Mouse (Mus musculus): ENCODE measurements at regions not wholly inside any gene's neighbourhood (a gene's known extent, or its start where the extent isn't known, plus 50 kb on each side); places are given as distances from the start of the nearest gene placed in this dataset.
"Not testable (repeated sequence)": the region's sequence is repeated elsewhere in the genome, so short reads cannot be mapped to it uniquely, and the experiment has no call there.

GRCm38 (mm10) chr4:3343443-3343842, 158.3 kb upstream of the Vmn1r3 start:
- not testable (repeated sequence) for TF ChIP-seq CTCF (IDR thresholded peaks at IDR 0.05; ENCODE audit: low read depth, low read length); POLR2A (IDR thresholded peaks at IDR 0.05; ENCODE audit: borderline replicate concordance, low read depth, low read length)

All from bone marrow macrophage, adult 2 months (primary cell).